Mouse (Mus musculus) E14TG2a.4 (cell line): Measurements from ENCODE around the gene Babam2.

Source experiments
- H3K27me3 ChIP-seq: 2 replicates; pipeline ENCODE4 v1.6.1; 2014; ENCODE audit warnings: low read length, control low read depth; ENCODE audit not compliant: insufficient read depth
- H3K36me3 ChIP-seq: 2 replicates; pipeline ENCODE4 v1.6.1; 2014; ENCODE audit warnings: low read length, control low read depth; ENCODE audit not compliant: insufficient read depth
- H3K4me1 ChIP-seq: replicated peaks from 2 replicates; pipeline ENCODE4 v1.6.1; 2014; ENCODE audit warnings: low read depth, low read length, control low read depth
- H3K4me3 ChIP-seq: replicated peaks from 2 replicates; pipeline ENCODE4 v1.5.1; 2014; ENCODE audit warnings: mild to moderate bottlenecking, low read length
- H3K9me3 ChIP-seq: 2 replicates; pipeline ENCODE4 v1.6.1; 2014; ENCODE audit warnings: low read length, control low read depth
- CTCF ChIP-seq: conservative IDR thresholded peaks from 2 replicates; pipeline ENCODE4 v1.5.1; 2014; ENCODE audit warnings: low read length
- NANOG ChIP-seq: IDR thresholded peaks from 2 replicates; pipeline ENCODE4 v1.6.1; 2014; ENCODE audit warnings: borderline replicate concordance, low read length, mixed read lengths
- POU5F1 ChIP-seq: IDR thresholded peaks from 2 replicates; pipeline ENCODE4 v1.6.1; 2014; ENCODE audit warnings: low read length, borderline replicate concordance

Gene Babam2

DNA sequence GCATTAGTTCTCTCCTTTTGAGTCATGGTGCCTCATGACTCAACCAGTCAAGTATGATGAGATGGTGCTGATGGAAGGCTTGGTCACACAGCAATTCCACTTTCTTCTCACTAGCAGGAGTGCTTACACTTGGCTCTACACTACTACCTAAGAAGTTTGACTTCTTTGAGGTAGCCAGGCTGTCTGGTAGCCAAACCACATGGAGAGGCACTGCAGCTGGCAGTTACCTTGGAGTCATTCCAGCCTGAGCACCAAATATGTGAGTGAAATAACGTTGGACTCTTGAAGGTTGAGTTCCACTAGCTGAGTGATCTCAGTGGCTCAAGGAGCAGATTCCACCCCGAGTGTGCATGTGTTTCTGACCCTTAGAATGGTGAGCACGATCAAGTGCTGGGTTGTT, 57.8 kb downstream of the Babam2 start:
- Histone ChIP-seq H3K36me3 (peaks cover 5% of the 10 kb centered on the region), H3K27me3 (no peaks in the 10 kb centered on the region), H3K4me1 (no peaks in the 10 kb centered on the region), H3K9me3 (peaks cover 26% of the 10 kb centered on the region), H3K4me3 (no peak overlapping the region)
- TF ChIP-seq POU5F1 (no peak), CTCF (no peak), NANOG (no peak)

GRCm38 (mm10) chr5:31758310-31759091, 61.0 kb downstream of the Babam2 start:
- TF ChIP-seq NANOG = no peak
- TF ChIP-seq POU5F1 = no peak
- no peak for TF ChIP-seq CTCF
- Histone ChIP-seq H3K27me3 (no peaks in the 10 kb centered on the region), H3K4me1 (no peaks in the 10 kb centered on the region), H3K9me3 (peaks cover 26% of the 10 kb centered on the region), H3K4me3 (no peak overlapping the region), H3K36me3 (peaks cover 5% of the 10 kb centered on the region)

DNA sequence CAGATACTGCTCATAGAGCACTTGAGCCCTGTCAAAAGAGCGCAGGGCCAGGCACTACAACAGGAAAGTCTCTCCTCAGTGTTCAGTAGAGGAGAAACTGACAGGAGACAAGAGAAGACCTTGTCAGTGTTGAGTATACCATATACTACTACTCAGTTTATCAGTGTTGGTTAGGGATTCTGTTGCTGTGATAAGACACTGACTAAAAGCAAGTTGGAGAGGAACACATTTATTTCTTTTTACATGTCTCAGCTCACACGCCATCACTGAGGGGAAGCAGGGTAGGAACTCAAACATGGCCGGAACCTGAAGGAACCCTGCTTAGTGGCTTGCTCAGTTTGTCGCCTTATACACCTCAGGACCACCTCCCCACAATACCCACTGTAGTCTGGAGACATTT, 64.4 kb downstream of the Babam2 start:
- H3K27me3 ChIP-seq = no peaks in the 10 kb centered on the region
- no peak overlapping the region for H3K4me3 ChIP-seq
- peaks cover under 1% of the 10 kb centered on the region; the same call in 1 of the 2 replicates for H3K9me3 ChIP-seq
- no peaks in the 10 kb centered on the region for H3K36me3 ChIP-seq
- H3K4me1 ChIP-seq = peaks cover 2% of the 10 kb centered on the region; the same call in 1 of the 2 replicates
- TF ChIP-seq POU5F1 (no peak), CTCF (no peak), NANOG (no peak)

GRCm38 (mm10) chr5:31762773-31763172, 65.3 kb downstream of the Babam2 start:
- H3K36me3 ChIP-seq = no peaks in the 10 kb centered on the region
- no peaks in the 10 kb centered on the region for H3K27me3 ChIP-seq
- peaks cover 10% of the 10 kb centered on the region for H3K4me1 ChIP-seq
- no peak overlapping the region for H3K4me3 ChIP-seq
- TF ChIP-seq NANOG = no peak
- no peak for TF ChIP-seq CTCF
- no peak for TF ChIP-seq POU5F1
- no peaks in the 10 kb centered on the region for H3K9me3 ChIP-seq

DNA sequence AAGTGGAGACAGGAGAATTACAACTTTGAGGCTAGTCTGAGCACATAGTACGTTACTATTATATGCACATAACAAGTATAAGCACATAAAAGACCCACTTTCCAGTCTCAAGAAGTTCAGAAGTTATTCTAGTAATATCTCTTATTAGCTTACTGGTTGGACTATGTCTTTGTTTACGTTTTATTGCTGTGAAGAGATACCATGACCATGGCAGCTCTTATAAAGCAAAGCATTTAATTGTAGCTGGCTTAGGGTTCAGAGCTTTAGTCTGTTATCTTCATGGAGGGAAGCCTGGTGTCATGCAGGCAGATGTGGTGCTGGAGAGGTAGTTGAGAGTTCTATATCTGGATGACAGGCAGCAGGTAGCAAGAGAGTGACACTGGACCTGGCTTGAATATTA, 68.3 kb downstream of the Babam2 start:
- Histone ChIP-seq H3K27me3 (no peaks in the 10 kb centered on the region), H3K9me3 (no peaks in the 10 kb centered on the region), H3K4me1 (peaks cover 10% of the 10 kb centered on the region), H3K36me3 (no peaks in the 10 kb centered on the region), H3K4me3 (no peak overlapping the region)
- no peak for TF ChIP-seq POU5F1
- TF ChIP-seq CTCF = no peak
- no peak for TF ChIP-seq NANOG

GRCm38 (mm10) chr5:31766841-31767542, 69.5 kb downstream of the Babam2 start:
- H3K4me1 ChIP-seq = peaks cover 10% of the 10 kb centered on the region
- H3K36me3 ChIP-seq = no peaks in the 10 kb centered on the region
- H3K27me3 ChIP-seq = no peaks in the 10 kb centered on the region
- H3K9me3 ChIP-seq = no peaks in the 10 kb centered on the region
- no peak overlapping the region for H3K4me3 ChIP-seq
- TF ChIP-seq NANOG (no peak), POU5F1 (no peak), CTCF (no peak)

DNA sequence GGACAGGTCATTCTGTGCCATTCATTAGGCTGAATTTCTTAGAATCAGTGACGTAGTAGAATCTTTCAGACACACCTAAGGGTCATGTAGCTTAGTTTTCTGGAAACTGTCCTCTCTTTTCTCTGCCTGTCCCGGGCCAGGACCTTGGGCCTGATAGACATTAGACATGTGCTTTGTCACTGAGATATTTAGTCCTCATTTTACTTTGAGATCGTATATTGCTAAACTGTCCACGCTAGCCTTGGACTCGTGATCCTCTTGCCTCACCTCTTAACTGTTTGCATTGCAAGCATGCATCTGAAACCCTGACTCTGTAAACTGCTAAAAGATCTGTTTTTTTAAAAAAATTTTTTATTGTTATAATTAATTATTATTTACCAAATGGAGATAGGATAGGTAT, 74.0 kb downstream of the Babam2 start:
- TF ChIP-seq POU5F1 (no peak), CTCF (no peak), NANOG (no peak)
- Histone ChIP-seq H3K36me3 (no peaks in the 10 kb centered on the region), H3K9me3 (no peaks in the 10 kb centered on the region; the same call in 1 of the 2 replicates), H3K27me3 (no peaks in the 10 kb centered on the region), H3K4me1 (peaks cover 22% of the 10 kb centered on the region), H3K4me3 (no peak overlapping the region)

DNA sequence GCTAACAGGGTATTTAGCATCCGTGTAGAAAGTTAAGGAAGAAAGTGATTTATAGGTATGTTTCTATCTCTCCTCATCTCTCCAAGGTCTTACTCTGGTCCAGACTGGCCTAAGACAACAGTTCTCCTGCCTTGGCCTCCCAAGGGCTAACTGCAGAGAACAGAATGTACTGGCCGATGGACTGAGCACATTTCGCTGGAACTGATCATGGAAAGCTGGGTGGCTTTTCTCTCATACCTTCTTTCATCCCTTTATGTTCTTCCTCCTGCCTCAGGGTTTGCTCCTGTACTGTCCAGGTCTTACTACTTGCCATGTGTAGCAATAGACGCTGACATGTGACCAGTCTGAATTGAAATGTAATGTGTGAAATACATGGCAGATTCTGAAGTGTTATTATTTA, 74.4 kb downstream of the Babam2 start:
- Histone ChIP-seq H3K27me3 (no peaks in the 10 kb centered on the region), H3K9me3 (no peaks in the 10 kb centered on the region; the same call in 1 of the 2 replicates), H3K4me3 (no peak overlapping the region), H3K36me3 (no peaks in the 10 kb centered on the region), H3K4me1 (peaks cover 20% of the 10 kb centered on the region)
- no peak for TF ChIP-seq NANOG
- TF ChIP-seq CTCF = no peak
- TF ChIP-seq POU5F1 = no peak

DNA sequence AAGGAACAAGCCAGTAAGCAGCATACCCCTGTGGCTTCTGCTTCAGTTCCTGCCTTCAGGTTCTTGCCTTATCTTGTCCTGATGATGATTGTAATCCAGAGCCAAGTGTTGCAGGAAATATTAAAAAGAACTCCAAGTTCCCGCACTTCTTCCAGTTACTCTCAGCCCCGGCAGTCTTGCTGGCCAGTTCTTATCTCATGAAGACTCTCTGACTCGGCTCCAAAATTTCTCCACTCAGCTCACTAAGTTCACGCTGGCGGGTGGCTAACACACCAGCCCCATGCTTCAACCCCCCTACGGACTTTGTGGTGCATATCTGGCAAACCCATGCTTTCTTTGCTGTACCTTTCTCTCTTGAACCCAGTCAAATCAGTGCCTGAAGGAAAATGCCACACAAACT, 77.5 kb downstream of the Babam2 start:
- Histone ChIP-seq H3K4me1 (peaks cover 12% of the 10 kb centered on the region; the same call in 1 of the 2 replicates), H3K9me3 (no peaks in the 10 kb centered on the region; the same call in 1 of the 2 replicates), H3K27me3 (no peaks in the 10 kb centered on the region), H3K36me3 (no peaks in the 10 kb centered on the region), H3K4me3 (no peak overlapping the region)
- TF ChIP-seq POU5F1 (no peak), NANOG (no peak), CTCF (no peak)
